ENCODE assay signal across 15 mouse cellular contexts in genomic region chr1:63667201-63667948, GRCm38 (mm10). TPM values are rescaled to one million over a fixed set of nuclear protein-coding genes. Genes with fewer than 3 reads are reported as not detected.
DNase-seq lines count a peak whose midpoint lies in the region; ATAC-seq and TF ChIP-seq lines count a peak whose summit lies in the region.
"Had no signal": no experiment of that assay in that cellular context is flagged by ENCODE, and none has a peak within 500 bp of the region (broad histone marks: within the 10 kb centered on the region; RNA-seq: fewer than 3 reads in every experiment).

No protein-coding gene starts in this region.

- 37% methylated on average over 9 of the region's 9 CpGs for WGBS in hindbrain, embryonic 16.5 days

- no peak overlapping the region for H3K9ac ChIP-seq in hindbrain, embryonic 16.5 days (ENCODE audit: low read depth, low read length)
- H3K9ac ChIP-seq: kidney, embryonic 15.5 days; limb, embryonic 15.5 days had no signal

- ATAC-seq in hindbrain, embryonic 16.5 days = peak; percentile 24; the same call in 1 of the 2 replicates
- ATAC-seq: lung, postnatal 0 days had no signal

- no peak for TF ChIP-seq POLR2A in testis, adult 2 months (IDR thresholded peaks at IDR 0.05; ENCODE audit: control insufficient read depth, low read depth, low read length)

- no peak for TF ChIP-seq CTCF in testis, adult 2 months (IDR thresholded peaks at IDR 0.05; ENCODE audit: control insufficient read depth, insufficient read depth, insufficient replicate concordance, low read depth, low read length)

- H3K9me3 ChIP-seq in hindbrain, embryonic 16.5 days (ENCODE audit: control insufficient read depth, low read length) = no peaks in the 10 kb centered on the region
- H3K9me3 ChIP-seq: heart, embryonic 10.5 days; kidney, embryonic 15.5 days; limb, embryonic 15.5 days had no signal

- H3K4me1 ChIP-seq in testis, adult 2 months (ENCODE audit: control insufficient read depth, insufficient read depth, low read length) = peaks cover 2% of the 10 kb centered on the region; the same call in 1 of the 2 replicates
- peaks cover 13% of the 10 kb centered on the region for H3K4me1 ChIP-seq in hindbrain, embryonic 16.5 days (ENCODE audit: control insufficient read depth, insufficient read depth, low read depth, low read length)
- H3K4me1 ChIP-seq: heart, embryonic 10.5 days; kidney, embryonic 15.5 days; limb, embryonic 15.5 days had no signal

- H3K27me3 ChIP-seq in testis, adult 2 months (ENCODE audit: control insufficient read depth, insufficient read depth, low read length) = no peaks in the 10 kb centered on the region
- no peaks in the 10 kb centered on the region for H3K27me3 ChIP-seq in hindbrain, embryonic 16.5 days (replicated peaks; ENCODE audit: control insufficient read depth, insufficient read depth, low read length)

- peak overlapping the region; percentile 32; the same call in 1 of the 2 replicates for H3K4me3 ChIP-seq in testis, adult 2 months (ENCODE audit: control insufficient read depth, low read depth, low read length)
- no peak overlapping the region for H3K4me3 ChIP-seq in hindbrain, embryonic 16.5 days (ENCODE audit: low read length)
- H3K4me3 ChIP-seq: heart, embryonic 10.5 days; kidney, embryonic 15.5 days; limb, embryonic 15.5 days had no signal

- no peaks in the 10 kb centered on the region for H3K36me3 ChIP-seq in testis, adult 2 months (ENCODE audit: control insufficient read depth, insufficient read depth, low read length)
- H3K36me3 ChIP-seq in hindbrain, embryonic 16.5 days (ENCODE audit: control insufficient read depth, insufficient read depth, low read length) = no peaks in the 10 kb centered on the region
- H3K36me3 ChIP-seq: heart, embryonic 10.5 days; kidney, embryonic 15.5 days; limb, embryonic 15.5 days had no signal

- H3K4me2 ChIP-seq in hindbrain, embryonic 16.5 days (ENCODE audit: low read length) = peak overlapping the region; percentile 40
- H3K4me2 ChIP-seq: kidney, embryonic 15.5 days; limb, embryonic 15.5 days had no signal

- peak; percentile 45 to 47 for DNase-seq in cerebellum, postnatal 10 days
- no peak for DNase-seq in cerebellum, adult 9-11 months
- no peak for DNase-seq in testis, postnatal 14 days (ENCODE audit: low spot score)
- no peak for DNase-seq in thymus, postnatal 36 days
- no peak for DNase-seq in adrenal gland, postnatal 25 days
- DNase-seq in urinary bladder, adult 18-20 months (ENCODE audit: low spot score in 2 of 2) = no peak

- H3K27ac ChIP-seq in testis, adult 2 months (ENCODE audit: control insufficient read depth, insufficient read depth, low read depth, low read length) = no peak overlapping the region
- H3K27ac ChIP-seq in hindbrain, embryonic 16.5 days (ENCODE audit: low read depth, low read length) = no peak overlapping the region
- H3K27ac ChIP-seq: heart, embryonic 10.5 days; kidney, embryonic 15.5 days; limb, embryonic 15.5 days had no signal

RNA-seq across cellular contexts. Expression of gene Dytn, which starts 19.4 kb away (rescaled TPM):
- polyA plus RNA-seq in testis, adult 2 months (2012; rRNA removed) = 0.07 TPM in 1 of 2 replicates, not detected in the other
- polyA plus RNA-seq in hindbrain, embryonic 16.5 days (2015; fragmentation: Nextera tagmentation; extraction: Ambion mirVana) = 0.09 and 0.20 TPM in 2 replicates
- not detected in 2 replicates for total RNA-seq in adrenal gland, postnatal 25 days (2021)
- total RNA-seq: common myeloid progenitor, adult 5-6 weeks had no signal
- polyA plus RNA-seq: heart, embryonic 10.5 days; kidney, embryonic 15.5 days; limb, embryonic 15.5 days; lung, postnatal 0 days; small intestine, adult 2 months had no signal

RNA-seq across cellular contexts. Expression of gene Gm39653, which starts 51.6 kb away (rescaled TPM):
- not detected in 2 replicates for polyA plus RNA-seq in testis, adult 2 months (2012; rRNA removed)
- polyA plus RNA-seq in hindbrain, embryonic 16.5 days (2015; fragmentation: Nextera tagmentation; extraction: Ambion mirVana) = not detected in 2 replicates
- total RNA-seq in adrenal gland, postnatal 25 days (2021) = not detected in 2 replicates
- total RNA-seq: common myeloid progenitor, adult 5-6 weeks had no signal
- polyA plus RNA-seq: frontal cortex, adult 2 months; heart, embryonic 10.5 days; kidney, embryonic 15.5 days; limb, embryonic 15.5 days; lung, postnatal 0 days; small intestine, adult 2 months had no signal

Comparison
In these comparisons a context has a peak if more than half of its experiments do, and no peak if none do; other contexts are left out.
1. DNase-seq: peak in cerebellum, postnatal 10 days (2 of 2); none in cerebellum, adult 9-11 months (single experiment), testis, postnatal 14 days (single experiment), thymus, postnatal 36 days (0 of 2), adrenal gland, postnatal 25 days (single experiment) and urinary bladder, adult 18-20 months (0 of 2).